Mouse (Mus musculus) mouse embryonic stem cell (cell line): ENCODE data around the gene Pde4b.

ENCODE experiments used
- in situ Hi-C, 2 experiments: fragments of 300-500 bp; cut with MboI; formaldehyde crosslinking; loops; 1 replicate in 1 of 2; 3 replicates in 1 of 2; pipeline ENCODE4 v1.14.3; 2019 to 2020; ENCODE audit warnings: low sequenced_read_pairs in 2 of 2, low pct_unique_long_range_greater_than_20kb in 1 of 2, mixed read lengths in 1 of 2; ENCODE audit not compliant: unreplicated experiment in 1 of 2

The Pde4b gene

GRCm38 (mm10) chr4:102539598-102540180 is 452.3 kb downstream of the Pde4b start:
- in situ Hi-C loops = no loop called here

GRCm38 (mm10) chr4:102542976-102543375 is 455.6 kb downstream of the Pde4b start:
- in situ Hi-C loops = no loop called here

GRCm38 (mm10) chr4:102545226-102545625 is 457.9 kb downstream of the Pde4b start:
- in situ Hi-C loops = no loop called here

GRCm38 (mm10) chr4:102555566-102555965 is 468.2 kb downstream of the Pde4b start:
- in situ Hi-C loops = no loop called here

GRCm38 (mm10) chr4:102557006-102557405 is 469.7 kb downstream of the Pde4b start:
- in situ Hi-C loops = no loop called here

GRCm38 (mm10) chr4:102557508-102558220 is 470.3 kb downstream of the Pde4b start:
- in situ Hi-C loops = no loop called here

- in situ Hi-C loops = no loop called here
Observed at GRCm38 (mm10) chr4:102558328-102558727, 471.0 kb downstream of the Pde4b start.

- in situ Hi-C loops = no loop called here
Observed at GRCm38 (mm10) chr4:102560676-102561280, 473.4 kb downstream of the Pde4b start.

- in situ Hi-C loops = no loop called here
Observed at GRCm38 (mm10) chr4:102563273-102563855, 476.0 kb downstream of the Pde4b start.

- in situ Hi-C loops = no loop called here
Observed at GRCm38 (mm10) chr4:102564286-102564685, 476.9 kb downstream of the Pde4b start.

- in situ Hi-C loops = no loop called here
Observed at GRCm38 (mm10) chr4:102566421-102566820, 479.1 kb downstream of the Pde4b start.

- in situ Hi-C loops = no loop called here
Observed at GRCm38 (mm10) chr4:102567111-102567510, 479.8 kb downstream of the Pde4b start.

GRCm38 (mm10) chr4:102567676-102568254 is 480.4 kb downstream of the Pde4b start:
- in situ Hi-C loops = no loop called here

- in situ Hi-C loops = no loop called here
Observed at GRCm38 (mm10) chr4:102568591-102568990, 481.2 kb downstream of the Pde4b start.

GRCm38 (mm10) chr4:102569101-102569583 is 481.8 kb downstream of the Pde4b start:
- in situ Hi-C loops = no loop called here

- in situ Hi-C loops = no loop called here
Observed at GRCm38 (mm10) chr4:102569950-102570765, 482.8 kb downstream of the Pde4b start.

- in situ Hi-C loops = no loop called here
Observed at GRCm38 (mm10) chr4:102570766-102571411, 483.5 kb downstream of the Pde4b start.

GRCm38 (mm10) chr4:102572031-102572430 is 484.7 kb downstream of the Pde4b start:
- in situ Hi-C loops = no loop called here
